In genomic region chr10:80736731-80737130, GRCm38 (mm10) we compare ENCODE assay signal across 12 mouse cellular contexts. TPM values are rescaled to one million over a fixed set of nuclear protein-coding genes. Genes with fewer than 3 reads are reported as not detected.
DNase-seq lines count a peak whose midpoint lies in the region; ATAC-seq and TF ChIP-seq lines count a peak whose summit lies in the region.
"Had no signal": no experiment of that assay in that cellular context is flagged by ENCODE, and none has a peak within 500 bp of the region (broad histone marks: within the 10 kb centered on the region; RNA-seq: fewer than 3 reads in every experiment).

No protein-coding gene starts in this region.

- H3K4me1 ChIP-seq in heart, postnatal 0 days (ENCODE audit: control insufficient read depth, insufficient read depth): peaks cover 21% of the 10 kb centered on the region
- peaks cover 6% of the 10 kb centered on the region; the same call in 1 of the 2 replicates for H3K4me1 ChIP-seq in intestine, postnatal 0 days (replicated peaks; ENCODE audit: control insufficient read depth, insufficient read depth, low read length)

- peaks cover 17% of the 10 kb centered on the region for H3K36me3 ChIP-seq in heart, postnatal 0 days (replicated peaks; ENCODE audit: control insufficient read depth, insufficient read depth, low read length)
- H3K36me3 ChIP-seq in intestine, postnatal 0 days (ENCODE audit: control insufficient read depth, insufficient read depth): peaks cover 18% of the 10 kb centered on the region; the same call in 1 of the 2 replicates

- H3K9me3 ChIP-seq in heart, postnatal 0 days (replicated peaks; ENCODE audit: control insufficient read depth, low read length): no peaks in the 10 kb centered on the region
- H3K9me3 ChIP-seq in intestine, postnatal 0 days (ENCODE audit: control insufficient read depth): no peaks in the 10 kb centered on the region
- H3K9me3 ChIP-seq: embryonic facial prominence, embryonic 10.5 days; kidney, embryonic 15.5 days; liver, embryonic 15.5 days had no signal

- TF ChIP-seq EP300 in heart, postnatal 0 days (IDR thresholded peaks at IDR 0.05; ENCODE audit: low read depth): no peak

- H3K27me3 ChIP-seq in heart, postnatal 0 days (ENCODE audit: control insufficient read depth, insufficient read depth, low read length): no peaks in the 10 kb centered on the region
- H3K27me3 ChIP-seq in intestine, postnatal 0 days (replicated peaks; ENCODE audit: control insufficient read depth, insufficient read depth, low read length): no peaks in the 10 kb centered on the region
- H3K27me3 ChIP-seq: kidney, embryonic 15.5 days; liver, embryonic 15.5 days had no signal

- H3K9ac ChIP-seq in heart, postnatal 0 days (replicated peaks; ENCODE audit: low read depth, low read length): no peak overlapping the region; the same call in 1 of the 2 replicates
- no peak overlapping the region for H3K9ac ChIP-seq in intestine, postnatal 0 days (ENCODE audit: low read depth, low read length)
- H3K9ac ChIP-seq: kidney, embryonic 15.5 days; liver, embryonic 15.5 days had no signal

- ATAC-seq in heart, postnatal 0 days (ENCODE audit: insufficient read depth, low read depth): no peak
- no peak for ATAC-seq in intestine, postnatal 0 days

- H3K4me2 ChIP-seq in heart, postnatal 0 days (ENCODE audit: low read depth, low read length): no peak overlapping the region
- H3K4me2 ChIP-seq in intestine, postnatal 0 days (replicated peaks; ENCODE audit: low read depth): no peak overlapping the region
- H3K4me2 ChIP-seq: kidney, embryonic 15.5 days; liver, embryonic 15.5 days had no signal

- WGBS in heart, postnatal 0 days: 29% methylated on average over 5 of the region's 5 CpGs
- 61% methylated on average over 5 of the region's 5 CpGs for WGBS in intestine, postnatal 0 days

- no peak for DNase-seq in heart, postnatal 0 days (ENCODE audit: low spot score)
- DNase-seq in heart, postnatal 4 days: no peak
- peak; percentile 93 for DNase-seq in brain, adult 2 months (ENCODE audit: low read depth, low spot score)
- DNase-seq in cerebellum, adult 11-12 months: peak; percentile 84
- no peak for DNase-seq in B cell, adult 2 months
- no peak for DNase-seq in lung, postnatal 25 days (ENCODE audit: low spot score)
- DNase-seq: heart, postnatal 14 days had no signal

- no peak for TF ChIP-seq CTCF in heart, postnatal 0 days (IDR thresholded peaks at IDR 0.05; ENCODE audit: low read depth)
- TF ChIP-seq CTCF in intestine, postnatal 0 days (IDR thresholded peaks at IDR 0.05; ENCODE audit: low read depth): no peak

- 0 out of 2 replicates have a peak overlapping the region, but pooled peaks have one; percentile 25 for H3K27ac ChIP-seq in heart, postnatal 0 days (ENCODE audit: low read depth)
- 0 out of 2 replicates have a peak overlapping the region, but pooled peaks have one; percentile 21 for H3K27ac ChIP-seq in intestine, postnatal 0 days (ENCODE audit: low read depth, low read length)
- H3K27ac ChIP-seq: embryonic facial prominence, embryonic 10.5 days; kidney, embryonic 15.5 days; left cerebral cortex, adult 2 months; liver, embryonic 15.5 days had no signal

- H3K4me3 ChIP-seq in heart, postnatal 0 days (ENCODE audit: low read depth, low read length): no peak overlapping the region
- H3K4me3 ChIP-seq in intestine, postnatal 0 days (ENCODE audit: low read depth, low read length): no peak overlapping the region
- H3K4me3 ChIP-seq: embryonic facial prominence, embryonic 10.5 days; kidney, embryonic 15.5 days; left cerebral cortex, adult 2 months; liver, embryonic 15.5 days had no signal

RNA-seq across cellular contexts. Expression of gene Ap3d1, which starts 5.3 kb away (rescaled TPM):
- total RNA-seq in heart, postnatal 0 days (2014; rRNA removed; ENCODE audit: low replicate concordance): 72.7 and 77.9 TPM in 2 replicates
- 31.6 and 34.3 TPM in 2 replicates for polyA plus RNA-seq in heart, postnatal 0 days (2015; fragmentation: Nextera tagmentation; extraction: Ambion mirVana)
- 10 to 100 TPM; 47.8 to 53.8 TPM for total RNA-seq in heart, postnatal 4 days (2021)
- 41.3 and 49.5 TPM in 2 replicates for polyA plus RNA-seq in intestine, postnatal 0 days (2015; fragmentation: Nextera tagmentation; extraction: Ambion mirVana)

RNA-seq across cellular contexts. Expression of gene Dot1l, which starts 18.3 kb away (rescaled TPM):
- 19.4 and 32.8 TPM in 2 replicates for total RNA-seq in heart, postnatal 0 days (2014; rRNA removed; ENCODE audit: low replicate concordance)
- 13.1 and 14.0 TPM in 2 replicates for polyA plus RNA-seq in heart, postnatal 0 days (2015; fragmentation: Nextera tagmentation; extraction: Ambion mirVana)
- 10 to 100 TPM; 75.6 to 76.8 TPM for total RNA-seq in heart, postnatal 4 days (2021)
- polyA plus RNA-seq in intestine, postnatal 0 days (2015; fragmentation: Nextera tagmentation; extraction: Ambion mirVana): 6.2 and 7.6 TPM in 2 replicates

RNA-seq across cellular contexts. Expression of gene Izumo4, which starts 34.7 kb away (rescaled TPM):
- 6.6 and 6.9 TPM in 2 replicates for total RNA-seq in heart, postnatal 0 days (2014; rRNA removed; ENCODE audit: low replicate concordance)
- 3.6 and 7.3 TPM in 2 replicates for polyA plus RNA-seq in heart, postnatal 0 days (2015; fragmentation: Nextera tagmentation; extraction: Ambion mirVana)
- total RNA-seq in heart, postnatal 4 days (2021): 1 to 10 TPM; 3.2 to 4.6 TPM
- polyA plus RNA-seq in intestine, postnatal 0 days (2015; fragmentation: Nextera tagmentation; extraction: Ambion mirVana): 12.2 and 14.4 TPM in 2 replicates

RNA-seq across cellular contexts. Expression of gene Mob3a, which starts 35.0 kb away (rescaled TPM):
- 15.0 and 15.6 TPM in 2 replicates for total RNA-seq in heart, postnatal 0 days (2014; rRNA removed; ENCODE audit: low replicate concordance)
- 10.8 and 11.5 TPM in 2 replicates for polyA plus RNA-seq in heart, postnatal 0 days (2015; fragmentation: Nextera tagmentation; extraction: Ambion mirVana)
- 10 to 100 TPM; 12.5 to 13.0 TPM for total RNA-seq in heart, postnatal 4 days (2021)
- polyA plus RNA-seq in intestine, postnatal 0 days (2015; fragmentation: Nextera tagmentation; extraction: Ambion mirVana): 14.4 and 15.4 TPM in 2 replicates

RNA-seq across cellular contexts. Expression of gene Mknk2, which starts 58.8 kb away (rescaled TPM):
- 150 and 174 TPM in 2 replicates for total RNA-seq in heart, postnatal 0 days (2014; rRNA removed; ENCODE audit: low replicate concordance)
- polyA plus RNA-seq in heart, postnatal 0 days (2015; fragmentation: Nextera tagmentation; extraction: Ambion mirVana): 76.9 and 78.3 TPM in 2 replicates
- 100 to 1,000 TPM; 105 TPM for total RNA-seq in heart, postnatal 4 days (2021)
- 38.4 and 38.6 TPM in 2 replicates for polyA plus RNA-seq in intestine, postnatal 0 days (2015; fragmentation: Nextera tagmentation; extraction: Ambion mirVana)

Comparison
In these comparisons a context has a peak if more than half of its experiments do, and no peak if none do; other contexts are left out.
1. DNase-seq: peak in brain, adult 2 months (single experiment) and cerebellum, adult 11-12 months (single experiment); none in heart, postnatal 0 days (single experiment), heart, postnatal 4 days (single experiment), B cell, adult 2 months (0 of 2) and lung, postnatal 25 days (single experiment).